In the genomic region with DNA sequence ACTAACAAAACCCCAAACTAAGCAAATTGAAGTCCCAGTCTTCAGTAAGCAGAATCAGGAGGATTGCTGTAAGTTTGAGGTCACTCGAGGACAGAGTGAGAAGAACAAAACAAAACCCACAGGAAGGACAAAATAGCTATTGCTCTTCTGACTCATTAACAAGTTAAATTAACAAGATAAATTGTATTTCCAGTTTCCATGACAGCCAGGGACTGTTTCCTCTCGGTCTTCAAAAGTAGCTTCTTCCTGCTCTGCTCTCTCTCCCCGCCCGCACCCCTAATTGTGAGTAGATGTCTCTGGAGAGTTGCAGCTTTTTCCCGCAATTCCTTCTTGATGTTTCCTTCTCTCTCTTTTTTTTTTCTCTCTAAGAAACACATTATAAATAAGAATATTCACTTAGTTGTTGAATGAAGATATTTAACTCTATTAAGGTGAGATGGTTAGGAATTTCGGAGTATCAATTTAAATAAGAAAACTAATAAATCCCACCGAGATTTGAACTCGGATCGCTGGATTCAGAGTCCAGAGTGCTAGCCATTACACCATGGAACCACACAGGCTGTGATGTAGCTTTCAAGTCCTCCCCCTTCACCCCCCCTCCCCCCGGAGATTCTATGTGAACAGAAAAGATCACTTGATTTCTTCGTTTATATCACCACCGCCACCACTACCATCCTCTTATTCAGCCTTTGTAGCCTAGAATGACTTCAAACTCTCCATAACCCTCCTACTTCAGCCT, we compare ENCODE assay signal across 8 mouse cellular contexts. TPM values are rescaled to one million over a fixed set of nuclear protein-coding genes. Genes with fewer than 3 reads are reported as not detected.
DNase-seq lines count a peak whose midpoint lies in the region; ATAC-seq and TF ChIP-seq lines count a peak whose summit lies in the region.

No protein-coding gene starts in this region.

- H3K9ac ChIP-seq in hindbrain, embryonic 16.5 days (ENCODE audit: low read depth, low read length) = no peak overlapping the region
- no peak overlapping the region for H3K9ac ChIP-seq in midbrain, embryonic 14.5 days (replicated peaks; ENCODE audit: low read length)

- under 1% methylated on average over 12 of the region's 12 CpGs for WGBS in hindbrain, embryonic 16.5 days
- WGBS in midbrain, embryonic 14.5 days = 2% methylated on average over 12 of the region's 12 CpGs

- peak overlapping the region; percentile 39 for H3K4me3 ChIP-seq in layer of hippocampus, adult 2 months
- H3K4me3 ChIP-seq in hindbrain, embryonic 16.5 days (ENCODE audit: low read length) = peak overlapping the region; percentile 4
- no peak overlapping the region; the same call in 1 of the 2 replicates for H3K4me3 ChIP-seq in midbrain, embryonic 14.5 days (replicated peaks; ENCODE audit: low read depth, low read length)

- no peaks in the 10 kb centered on the region for H3K36me3 ChIP-seq in hindbrain, embryonic 16.5 days (ENCODE audit: control insufficient read depth, insufficient read depth, low read length)
- H3K36me3 ChIP-seq in midbrain, embryonic 14.5 days (ENCODE audit: control insufficient read depth, insufficient read depth, low read length) = no peaks in the 10 kb centered on the region

- H3K4me2 ChIP-seq in hindbrain, embryonic 16.5 days (ENCODE audit: low read length) = peak overlapping the region; percentile 48
- H3K4me2 ChIP-seq in midbrain, embryonic 14.5 days (ENCODE audit: low read length) = peak overlapping the region; percentile 30

- intact Hi-C loops in left cerebral cortex, postnatal 4 days (cut with DNase I) = no loop called here

- no peak overlapping the region for H3K27ac ChIP-seq in layer of hippocampus, adult 2 months
- no peak overlapping the region for H3K27ac ChIP-seq in hindbrain, embryonic 16.5 days (ENCODE audit: low read depth, low read length)
- no peak overlapping the region for H3K27ac ChIP-seq in midbrain, embryonic 14.5 days (replicated peaks; ENCODE audit: low read depth, low read length)

- no peaks in the 10 kb centered on the region for H3K4me1 ChIP-seq in hindbrain, embryonic 16.5 days (ENCODE audit: control insufficient read depth, insufficient read depth, low read depth, low read length)
- H3K4me1 ChIP-seq in midbrain, embryonic 14.5 days (ENCODE audit: control insufficient read depth, insufficient read depth, low read length) = 0 out of 2 replicates have a peak, but pooled peaks cover 3% of the 10 kb centered on the region

- no peak for TF ChIP-seq CTCF in layer of hippocampus, adult 2 months (conservative IDR thresholded peaks at IDR 0.05)

- peaks cover 5% of the 10 kb centered on the region for H3K9me3 ChIP-seq in hindbrain, embryonic 16.5 days (ENCODE audit: control insufficient read depth, low read length)
- H3K9me3 ChIP-seq in midbrain, embryonic 14.5 days (ENCODE audit: control insufficient read depth, low read length) = no peaks in the 10 kb centered on the region

- DNase-seq in layer of hippocampus, adult 2 months (ENCODE audit: low spot score in 2 of 2) = no peak
- DNase-seq in layer of hippocampus, adult 18-20 months (ENCODE audit: low spot score in 2 of 2) = no peak
- peak; percentile 59 for DNase-seq in c-Kit-positive CD71-positive TER-119-positive erythroid progenitor cells, embryonic 14.5 days (ENCODE audit: low spot score)
- peak; percentile 55 for DNase-seq in midbrain, embryonic 14.5 days
- no peak for DNase-seq in spleen, postnatal 10 days (ENCODE audit: low spot score in 2 of 2)
- no peak for DNase-seq in thymus, postnatal 25 days
- no peak for DNase-seq in left cerebral cortex, postnatal 4 days

- H3K27me3 ChIP-seq in hindbrain, embryonic 16.5 days (replicated peaks; ENCODE audit: control insufficient read depth, insufficient read depth, low read length) = peaks cover 60% of the 10 kb centered on the region
- peaks cover 84% of the 10 kb centered on the region for H3K27me3 ChIP-seq in midbrain, embryonic 14.5 days (ENCODE audit: control insufficient read depth, insufficient read depth, low read length)

- ATAC-seq in hindbrain, embryonic 16.5 days = no peak
- ATAC-seq in midbrain, embryonic 14.5 days (ENCODE audit: low FRiP score, low TSS enrichment) = no peak

RNA-seq across cellular contexts. Expression of a gene that starts 13.3 kb away (rescaled TPM):
- under 1 TPM; 0.32 to 0.51 TPM for total RNA-seq in layer of hippocampus, adult 2 months (2021)
- total RNA-seq in layer of hippocampus, adult 18-20 months (2021) = 1 to 10 TPM in 1 of 2 experiments, under 1 TPM in 1; 0.58 to 1.3 TPM
- not detected in 2 replicates for polyA plus RNA-seq in hindbrain, embryonic 16.5 days (2015; fragmentation: Nextera tagmentation; extraction: Ambion mirVana)
- not detected in 2 replicates for polyA plus RNA-seq in midbrain, embryonic 14.5 days (2014; fragmentation: Nextera tagmentation; extraction: Ambion mirVana)
- total RNA-seq in left cerebral cortex, postnatal 4 days (2021) = not detected

RNA-seq across cellular contexts. Expression of a gene that starts 15.3 kb away (rescaled TPM):
- under 1 TPM in 1 of 2 experiments, not detected in 1; 0.18 TPM for total RNA-seq in layer of hippocampus, adult 2 months (2021)
- under 1 TPM in 1 of 2 experiments, not detected in 1; 0.12 TPM for total RNA-seq in layer of hippocampus, adult 18-20 months (2021)
- not detected in 2 replicates for polyA plus RNA-seq in hindbrain, embryonic 16.5 days (2015; fragmentation: Nextera tagmentation; extraction: Ambion mirVana)
- polyA plus RNA-seq in midbrain, embryonic 14.5 days (2014; fragmentation: Nextera tagmentation; extraction: Ambion mirVana) = not detected in 2 replicates
- total RNA-seq in left cerebral cortex, postnatal 4 days (2021) = under 1 TPM in 1 of 2 experiments, not detected in 1; 0.12 TPM

RNA-seq across cellular contexts. Expression of a gene that starts 39.1 kb away (rescaled TPM):
- total RNA-seq in layer of hippocampus, adult 2 months (2021) = 10 to 100 TPM; 12.5 to 17.0 TPM
- total RNA-seq in layer of hippocampus, adult 18-20 months (2021) = 10 to 100 TPM in 1 of 2 experiments, 1 to 10 TPM in 1; 4.9 to 45.9 TPM
- polyA plus RNA-seq in hindbrain, embryonic 16.5 days (2015; fragmentation: Nextera tagmentation; extraction: Ambion mirVana) = not detected in 2 replicates
- polyA plus RNA-seq in midbrain, embryonic 14.5 days (2014; fragmentation: Nextera tagmentation; extraction: Ambion mirVana) = not detected in 2 replicates
- 100 to 1,000 TPM; 126 to 134 TPM for total RNA-seq in left cerebral cortex, postnatal 4 days (2021)

RNA-seq across cellular contexts. Expression of a gene that starts 39.4 kb away (rescaled TPM):
- total RNA-seq in layer of hippocampus, adult 2 months (2021) = 10 to 100 TPM; 23.5 to 24.4 TPM
- total RNA-seq in layer of hippocampus, adult 18-20 months (2021) = 10 to 100 TPM; 11.4 to 16.1 TPM
- 0.70 and 0.87 TPM in 2 replicates for polyA plus RNA-seq in hindbrain, embryonic 16.5 days (2015; fragmentation: Nextera tagmentation; extraction: Ambion mirVana)
- 0.86 and 1.1 TPM in 2 replicates for polyA plus RNA-seq in midbrain, embryonic 14.5 days (2014; fragmentation: Nextera tagmentation; extraction: Ambion mirVana)
- total RNA-seq in left cerebral cortex, postnatal 4 days (2021) = 100 to 1,000 TPM in 1 of 2 experiments, 10 to 100 TPM in 1; 95.1 to 120 TPM

RNA-seq across cellular contexts. Expression of a gene that starts 44.9 kb away (rescaled TPM):
- total RNA-seq in layer of hippocampus, adult 2 months (2021) = 10 to 100 TPM; 64.2 to 71.7 TPM
- 10 to 100 TPM; 65.4 to 84.2 TPM for total RNA-seq in layer of hippocampus, adult 18-20 months (2021)
- polyA plus RNA-seq in hindbrain, embryonic 16.5 days (2015; fragmentation: Nextera tagmentation; extraction: Ambion mirVana) = 6.5 and 6.7 TPM in 2 replicates
- polyA plus RNA-seq in midbrain, embryonic 14.5 days (2014; fragmentation: Nextera tagmentation; extraction: Ambion mirVana) = 6.6 and 6.8 TPM in 2 replicates
- 10 to 100 TPM; 89.3 to 89.6 TPM for total RNA-seq in left cerebral cortex, postnatal 4 days (2021)

Comparison
In these comparisons a context has a peak if more than half of its experiments do, and no peak if none do; other contexts are left out.
1. DNase-seq: peak in c-Kit-positive CD71-positive TER-119-positive erythroid progenitor cells, embryonic 14.5 days (single experiment) and midbrain, embryonic 14.5 days (single experiment); none in layer of hippocampus, adult 2 months (0 of 2), layer of hippocampus, adult 18-20 months (0 of 2), spleen, postnatal 10 days (0 of 2), thymus, postnatal 25 days (single experiment) and left cerebral cortex, postnatal 4 days (single experiment).